Mouse (Mus musculus): ENCODE results near the gene Cntnap2.

The Cntnap2 gene

GRCm38 (mm10) chr6:45345396-45345795, 286.2 kb downstream of the Cntnap2 start:
- DNase-seq, result no peak

- no peak for DNase-seq
Observed at GRCm38 (mm10) chr6:45345953-45346352, 286.8 kb downstream of the Cntnap2 start.

- DNase-seq, result peak; percentile 74 to 79
Observed at GRCm38 (mm10) chr6:45366442-45366841, 307.3 kb downstream of the Cntnap2 start.

GRCm38 (mm10) chr6:45381126-45381525, 322.0 kb downstream of the Cntnap2 start:
- peak; percentile 52 to 74 for DNase-seq

GRCm38 (mm10) chr6:45389034-45389433, 329.9 kb downstream of the Cntnap2 start:
- DNase-seq, result peak; percentile 30 to 34

GRCm38 (mm10) chr6:45413629-45414028, 354.5 kb downstream of the Cntnap2 start:
- DNase-seq, result no peak

GRCm38 (mm10) chr6:45455424-45455823, 396.3 kb downstream of the Cntnap2 start:
- peak in 1 of 2 experiments; percentile 13 for DNase-seq

GRCm38 (mm10) chr6:45518221-45518620, 459.1 kb downstream of the Cntnap2 start:
- DNase-seq, result peak in 1 of 2 experiments; percentile 6

GRCm38 (mm10) chr6:45536999-45537398, 477.8 kb downstream of the Cntnap2 start:
- peak in 1 of 2 experiments; percentile 4 for DNase-seq

- DNase-seq, result peak; percentile 12 to 50
Observed at GRCm38 (mm10) chr6:45544319-45544875, 485.2 kb downstream of the Cntnap2 start.

- no peak for DNase-seq
Observed at GRCm38 (mm10) chr6:45559724-45560123, 500.6 kb downstream of the Cntnap2 start.

- DNase-seq, result peak; percentile 91
Observed at GRCm38 (mm10) chr6:45584467-45585094, 525.4 kb downstream of the Cntnap2 start.

- DNase-seq, result no peak
Observed at GRCm38 (mm10) chr6:45589084-45589483, 529.9 kb downstream of the Cntnap2 start.

GRCm38 (mm10) chr6:45647017-45647416, 587.9 kb downstream of the Cntnap2 start:
- DNase-seq, result peak; percentile 35 to 42

GRCm38 (mm10) chr6:45648419-45648818, 589.3 kb downstream of the Cntnap2 start:
- no peak for DNase-seq

- DNase-seq, result no peak
Observed at GRCm38 (mm10) chr6:45700287-45700686, 641.1 kb downstream of the Cntnap2 start.

- DNase-seq, result no peak
Observed at GRCm38 (mm10) chr6:45791612-45792011, 732.5 kb downstream of the Cntnap2 start.

GRCm38 (mm10) chr6:45841626-45842341, 782.6 kb downstream of the Cntnap2 start:
- DNase-seq, result no peak

GRCm38 (mm10) chr6:45843736-45844135, 784.6 kb downstream of the Cntnap2 start:
- no peak for DNase-seq

- no peak for DNase-seq
Observed at GRCm38 (mm10) chr6:45871409-45871992, 812.3 kb downstream of the Cntnap2 start.

- no peak for DNase-seq
Observed at GRCm38 (mm10) chr6:45885486-45885885, 826.3 kb downstream of the Cntnap2 start.

- DNase-seq, result no peak
Observed at GRCm38 (mm10) chr6:45887901-45888300, 828.7 kb downstream of the Cntnap2 start.

GRCm38 (mm10) chr6:45938263-45938662, 879.1 kb downstream of the Cntnap2 start:
- no peak for DNase-seq

- DNase-seq, result no peak
Observed at GRCm38 (mm10) chr6:45938775-45939174, 879.6 kb downstream of the Cntnap2 start.

All from cerebellum, postnatal 10 days (tissue).